Mouse (Mus musculus) ES-CJ7 (cell line): ENCODE data around the gene Nfatc3.

Experiments used
- DNase-seq: peaks from one replicate; pipeline ENCODE4 v3.0.0; 2011; ENCODE audit warnings: low read depth, low spot score

Nfatc3 gene

GRCm38 (mm10) chr8:106056455-106056982 lies 2.1 kb upstream of the Nfatc3 start:
- DNase-seq: no peak

- DNase-seq: peak; percentile 57
Observed at GRCm38 (mm10) chr8:106059613-106060371, 1.2 kb downstream of the Nfatc3 start.

GRCm38 (mm10) chr8:106060521-106060920 lies 1.9 kb downstream of the Nfatc3 start:
- DNase-seq: no peak

- no peak for DNase-seq
Observed at GRCm38 (mm10) chr8:106061686-106062085, 3.0 kb downstream of the Nfatc3 start.

GRCm38 (mm10) chr8:106063046-106063445 lies 4.4 kb downstream of the Nfatc3 start:
- no peak for DNase-seq

- DNase-seq: no peak
Observed at GRCm38 (mm10) chr8:106066721-106067120, 8.1 kb downstream of the Nfatc3 start.

GRCm38 (mm10) chr8:106069565-106069964 lies 10.9 kb downstream of the Nfatc3 start:
- no peak for DNase-seq

GRCm38 (mm10) chr8:106072113-106072512 lies 13.5 kb downstream of the Nfatc3 start:
- DNase-seq: no peak

GRCm38 (mm10) chr8:106074236-106074635 lies 15.6 kb downstream of the Nfatc3 start:
- no peak for DNase-seq

- DNase-seq: no peak
Observed at GRCm38 (mm10) chr8:106074659-106075058, 16.0 kb downstream of the Nfatc3 start.

GRCm38 (mm10) chr8:106075161-106075862 lies 16.7 kb downstream of the Nfatc3 start:
- DNase-seq: peak; percentile 27

GRCm38 (mm10) chr8:106075863-106076174 lies 17.2 kb downstream of the Nfatc3 start:
- no peak for DNase-seq

- DNase-seq: peak; percentile 74
Observed at GRCm38 (mm10) chr8:106076612-106077011, 18.0 kb downstream of the Nfatc3 start.

GRCm38 (mm10) chr8:106077452-106078067 lies 18.9 kb downstream of the Nfatc3 start:
- peak; percentile 71 for DNase-seq

- DNase-seq: no peak
Observed at GRCm38 (mm10) chr8:106102321-106102720, 43.7 kb downstream of the Nfatc3 start.

- DNase-seq: no peak
Observed at GRCm38 (mm10) chr8:106103888-106104287, 45.2 kb downstream of the Nfatc3 start.

- DNase-seq: no peak
Observed at GRCm38 (mm10) chr8:106106193-106106592, 47.6 kb downstream of the Nfatc3 start.

- no peak for DNase-seq
Observed at GRCm38 (mm10) chr8:106108080-106108479, 49.4 kb downstream of the Nfatc3 start.

- DNase-seq: no peak
Observed at GRCm38 (mm10) chr8:106108729-106109128, 50.1 kb downstream of the Nfatc3 start.

- DNase-seq: peak; percentile 33
Observed at GRCm38 (mm10) chr8:106112041-106112440, 53.4 kb downstream of the Nfatc3 start.

GRCm38 (mm10) chr8:106112514-106112913 lies 53.9 kb downstream of the Nfatc3 start:
- DNase-seq: peak; percentile 18

GRCm38 (mm10) chr8:106115897-106116296 lies 57.3 kb downstream of the Nfatc3 start:
- peak; percentile 86 for DNase-seq
